Mouse (Mus musculus): ENCODE data around the gene Nme4.

Gene Nme4

DNA sequence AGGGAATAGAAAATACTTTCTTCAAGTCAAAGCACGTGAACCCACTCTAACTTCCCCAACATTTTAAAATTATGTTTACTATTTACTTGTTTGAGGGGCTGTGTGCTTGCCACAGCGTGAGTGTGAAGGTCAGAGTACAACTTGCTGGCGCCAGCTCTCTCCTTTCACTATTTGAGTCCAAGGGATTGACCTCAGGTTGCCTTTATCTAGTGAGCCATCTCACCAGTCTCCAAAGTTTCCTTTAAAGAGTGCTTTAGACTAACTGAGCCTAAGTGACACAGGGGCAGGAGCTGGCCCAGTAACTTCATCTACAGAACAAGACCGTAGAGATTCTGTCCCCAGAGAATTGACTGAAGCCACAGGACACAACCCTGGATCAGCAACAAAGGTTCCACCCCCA lies 43.3 kb downstream of the Nme4 start:
- TF ChIP-seq CTCF (conservative IDR thresholded peaks at IDR 0.05; ENCODE audit: low read length) (no peak), POU5F1 (IDR thresholded peaks at IDR 0.05; ENCODE audit: borderline replicate concordance, low read length) (no peak), NANOG (IDR thresholded peaks at IDR 0.05; ENCODE audit: borderline replicate concordance, low read length) (no peak)
- Histone ChIP-seq H3K27me3 (ENCODE audit: insufficient read depth, low read length) (no peaks in the 10 kb centered on the region), H3K4me1 (replicated peaks; ENCODE audit: low read depth, low read length) (peaks cover 43% of the 10 kb centered on the region), H3K4me3 (replicated peaks; ENCODE audit: low read length) (no peak overlapping the region), H3K9me3 (ENCODE audit: low read length) (no peaks in the 10 kb centered on the region), H3K36me3 (ENCODE audit: insufficient read depth, low read length) (peaks cover 3% of the 10 kb centered on the region; the same call in 1 of the 2 replicates)

DNA sequence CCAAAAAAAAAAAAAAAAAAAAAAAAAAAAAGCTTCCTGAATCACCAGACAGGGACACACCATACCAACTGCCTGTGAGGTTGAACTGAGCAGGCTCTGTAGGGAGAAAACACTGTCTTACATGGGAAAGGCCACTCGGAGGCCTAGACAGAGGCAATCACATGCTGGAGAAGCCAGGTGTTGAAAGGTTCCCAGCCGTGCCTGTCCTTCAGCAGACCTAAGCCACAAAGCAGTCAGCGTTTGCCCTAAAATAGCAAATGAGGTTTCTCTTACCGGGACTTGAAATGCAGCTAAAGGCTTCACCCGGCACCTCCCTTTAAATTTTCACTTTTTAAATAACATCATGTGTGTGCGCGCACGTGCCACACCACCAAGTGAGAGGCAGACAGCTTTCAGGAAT lies 47.3 kb downstream of the Nme4 start:
- Histone ChIP-seq H3K4me1 (replicated peaks; ENCODE audit: low read depth, low read length) (peaks cover 7% of the 10 kb centered on the region), H3K4me3 (replicated peaks; ENCODE audit: low read length) (no peak overlapping the region), H3K9me3 (ENCODE audit: low read length) (no peaks in the 10 kb centered on the region), H3K36me3 (ENCODE audit: insufficient read depth, low read length) (no peaks in the 10 kb centered on the region), H3K27me3 (ENCODE audit: insufficient read depth, low read length) (no peaks in the 10 kb centered on the region)
- TF ChIP-seq CTCF (conservative IDR thresholded peaks at IDR 0.05; ENCODE audit: low read length) (no peak), NANOG (IDR thresholded peaks at IDR 0.05; ENCODE audit: borderline replicate concordance, low read length) (no peak), POU5F1 (IDR thresholded peaks at IDR 0.05; ENCODE audit: borderline replicate concordance, low read length) (no peak)

GRCm38 (mm10) chr17:26046253-26046997 lies 49.0 kb downstream of the Nme4 start:
- Histone ChIP-seq H3K4me1 (replicated peaks; ENCODE audit: low read depth, low read length) (peaks cover 17% of the 10 kb centered on the region), H3K9me3 (ENCODE audit: low read length) (no peaks in the 10 kb centered on the region), H3K36me3 (ENCODE audit: insufficient read depth, low read length) (no peaks in the 10 kb centered on the region), H3K27me3 (ENCODE audit: insufficient read depth, low read length) (no peaks in the 10 kb centered on the region), H3K4me3 (replicated peaks; ENCODE audit: low read length) (no peak overlapping the region)
- TF ChIP-seq POU5F1 (IDR thresholded peaks at IDR 0.05; ENCODE audit: borderline replicate concordance, low read length): no peak
- TF ChIP-seq NANOG (IDR thresholded peaks at IDR 0.05; ENCODE audit: borderline replicate concordance, low read length): no peak

DNA sequence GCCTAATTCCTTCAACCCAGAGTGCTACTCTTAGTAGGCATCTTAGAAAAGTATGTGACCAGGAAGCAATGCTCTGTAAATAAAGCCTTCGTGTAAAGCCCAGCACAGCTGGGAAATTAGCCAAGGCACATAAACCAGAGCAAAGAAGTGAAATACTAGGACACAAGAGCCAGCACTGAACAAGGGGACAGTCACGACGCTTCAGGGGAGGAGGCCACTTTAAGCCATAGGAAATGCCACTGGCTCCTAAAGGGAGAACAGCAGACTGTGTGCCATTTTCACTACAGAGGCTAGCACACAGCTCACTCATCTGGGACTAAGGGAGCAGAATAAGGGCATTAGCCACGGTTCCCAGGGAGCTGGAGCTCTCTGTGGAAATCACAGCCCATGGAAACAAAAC lies 50.1 kb downstream of the Nme4 start:
- TF ChIP-seq POU5F1 (IDR thresholded peaks at IDR 0.05; ENCODE audit: borderline replicate concordance, low read length) (no peak), NANOG (IDR thresholded peaks at IDR 0.05; ENCODE audit: borderline replicate concordance, low read length) (no peak), CTCF (conservative IDR thresholded peaks at IDR 0.05; ENCODE audit: low read length) (no peak)
- Histone ChIP-seq H3K4me1 (replicated peaks; ENCODE audit: low read depth, low read length) (peaks cover 23% of the 10 kb centered on the region), H3K4me3 (replicated peaks; ENCODE audit: low read length) (no peak overlapping the region), H3K9me3 (ENCODE audit: low read length) (no peaks in the 10 kb centered on the region), H3K36me3 (ENCODE audit: insufficient read depth, low read length) (no peaks in the 10 kb centered on the region), H3K27me3 (ENCODE audit: insufficient read depth, low read length) (no peaks in the 10 kb centered on the region)

DNA sequence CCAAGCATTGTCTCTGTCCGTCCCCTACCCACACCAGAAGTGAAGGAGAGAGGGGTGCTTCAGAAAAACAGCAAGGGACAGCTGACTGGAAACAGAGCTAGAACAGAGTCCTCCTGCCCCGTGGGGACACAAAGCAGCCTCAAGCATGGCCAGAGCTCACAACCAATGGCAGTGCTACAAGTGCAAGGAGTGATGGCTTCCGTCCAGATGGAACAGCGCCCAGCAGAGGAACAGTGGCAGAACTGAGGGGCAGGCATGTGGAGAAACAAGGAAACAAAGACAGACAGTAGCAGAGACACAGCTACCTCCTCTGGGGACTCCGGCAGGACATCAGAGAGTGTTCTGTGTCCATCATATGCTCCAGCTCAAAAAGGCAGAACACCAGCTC lies 52.2 kb downstream of the Nme4 start:
- Histone ChIP-seq H3K4me3 (replicated peaks; ENCODE audit: low read length) (no peak overlapping the region), H3K9me3 (ENCODE audit: low read length) (no peaks in the 10 kb centered on the region), H3K27me3 (ENCODE audit: insufficient read depth, low read length) (no peaks in the 10 kb centered on the region), H3K4me1 (replicated peaks; ENCODE audit: low read depth, low read length) (peaks cover 28% of the 10 kb centered on the region), H3K36me3 (ENCODE audit: insufficient read depth, low read length) (no peaks in the 10 kb centered on the region)
- TF ChIP-seq POU5F1 (IDR thresholded peaks at IDR 0.05; ENCODE audit: borderline replicate concordance, low read length) (no peak), CTCF (conservative IDR thresholded peaks at IDR 0.05; ENCODE audit: low read length) (no peak), NANOG (IDR thresholded peaks at IDR 0.05; ENCODE audit: borderline replicate concordance, low read length) (no peak)

- H3K4me3 ChIP-seq (replicated peaks; ENCODE audit: low read length): no peak overlapping the region
- H3K4me1 ChIP-seq (replicated peaks; ENCODE audit: low read depth, low read length): peaks cover 28% of the 10 kb centered on the region
- no peaks in the 10 kb centered on the region for H3K27me3 ChIP-seq (ENCODE audit: insufficient read depth, low read length)
- no peak for TF ChIP-seq CTCF (conservative IDR thresholded peaks at IDR 0.05; ENCODE audit: low read length)
- no peak for TF ChIP-seq POU5F1 (IDR thresholded peaks at IDR 0.05; ENCODE audit: borderline replicate concordance, low read length)
- no peak for TF ChIP-seq NANOG (IDR thresholded peaks at IDR 0.05; ENCODE audit: borderline replicate concordance, low read length)
- no peaks in the 10 kb centered on the region for H3K9me3 ChIP-seq (ENCODE audit: low read length)
- no peaks in the 10 kb centered on the region for H3K36me3 ChIP-seq (ENCODE audit: insufficient read depth, low read length)
Observed at GRCm38 (mm10) chr17:26042599-26043248, 52.7 kb downstream of the Nme4 start.
